Mouse (Mus musculus) midbrain, embryonic 14.5 days (tissue): ENCODE measurements around the gene Lamtor4. TPM values are rescaled to one million over a fixed set of nuclear protein-coding genes. Genes with fewer than 3 reads are reported as not detected.

Source experiments
- ATAC-seq: fragments of 200-750 bp; cut with Nextera tagmentation; 2 replicates; pipeline ENCODE4 v1.8.0; 2017; ENCODE audit warnings: moderate number of reproducible peaks, moderate library complexity; ENCODE audit not compliant: low FRiP score, low TSS enrichment
- DNase-seq: peaks from one replicate; pipeline ENCODE4 v3.0.0-alpha.2; 2015
- H3K27ac ChIP-seq: fragments of 300-500 bp; sonication (generic); replicated peaks from 2 replicates; pipeline ENCODE4 v1.5.1; 2014; ENCODE audit warnings: mild to moderate bottlenecking, low read depth, low read length, moderate library complexity
- H3K27me3 ChIP-seq: fragments of 300-500 bp; sonication (generic); 2 replicates; pipeline ENCODE4 v1.6.1; 2014; ENCODE audit warnings: low read length, control low read depth, mixed read lengths; ENCODE audit not compliant: control insufficient read depth, insufficient read depth
- H3K36me3 ChIP-seq: fragments of 300-500 bp; sonication (generic); 2 replicates; pipeline ENCODE4 v1.6.1; 2014; ENCODE audit warnings: low read length, control low read depth; ENCODE audit not compliant: control insufficient read depth, insufficient read depth
- H3K4me1 ChIP-seq: fragments of 300-500 bp; sonication (generic); 2 replicates; pipeline ENCODE4 v1.6.1; 2014; ENCODE audit warnings: mild to moderate bottlenecking, antibody characterized with exemption, low read length, control low read depth; ENCODE audit not compliant: control insufficient read depth, insufficient read depth
- H3K4me2 ChIP-seq: fragments of 300-500 bp; sonication (generic); 2 replicates; pipeline ENCODE4 v1.6.1; 2014; ENCODE audit warnings: mild to moderate bottlenecking, low read length, moderate library complexity
- H3K4me3 ChIP-seq: fragments of 300-500 bp; sonication (generic); replicated peaks from 2 replicates; pipeline ENCODE4 v1.5.1; 2014; ENCODE audit warnings: low read depth, low read length
- H3K9ac ChIP-seq: fragments of 300-500 bp; sonication (generic); replicated peaks from 2 replicates; pipeline ENCODE4 v1.6.1; 2014; ENCODE audit warnings: mild to moderate bottlenecking, low read length, moderate library complexity
- H3K9me3 ChIP-seq: fragments of 300-500 bp; sonication (generic); 2 replicates; pipeline ENCODE4 v1.6.1; 2016; ENCODE audit warnings: low read length, control low read depth, mixed read lengths; ENCODE audit not compliant: control insufficient read depth
- WGBS: fragments of 180-500 bp; shearing (Covaris S2); extraction: QIAGEN DNeasy Blood & Tissue Kit; methylation state at CpG from one replicate; pipeline ENCODE4 v1.1.7; 2014; 5-methylcytosine and 5-hydroxymethylcytosine counted together
- polyA plus RNA-seq: library from polyadenylated mRNA; unstranded; fragments of >200 nt; fragmentation: Nextera tagmentation; extraction: Ambion mirVana; gene quantifications from 2 replicates; pipeline ENCODE4 v1.2.1, GENCODE M21; 2014

Lamtor4 gene
- polyA plus RNA-seq, 1 experiment from 2014 or later: 71.5 TPM

GRCm38 (mm10) chr5:138291638-138292037 lies 36.4 kb downstream of the Lamtor4 start:
- WGBS: 75% methylated on average over 1 of the region's 1 CpGs
- H3K4me2 ChIP-seq: no peak overlapping the region
- H3K27ac ChIP-seq: no peak overlapping the region
- no peak overlapping the region for H3K4me3 ChIP-seq
- H3K36me3 ChIP-seq: no peaks in the 10 kb centered on the region
- DNase-seq (no peak), ATAC-seq (no peak)
- H3K9me3 ChIP-seq: no peaks in the 10 kb centered on the region
- no peak overlapping the region for H3K9ac ChIP-seq
- H3K4me1 ChIP-seq: no peaks in the 10 kb centered on the region
- H3K27me3 ChIP-seq: no peaks in the 10 kb centered on the region

DNA sequence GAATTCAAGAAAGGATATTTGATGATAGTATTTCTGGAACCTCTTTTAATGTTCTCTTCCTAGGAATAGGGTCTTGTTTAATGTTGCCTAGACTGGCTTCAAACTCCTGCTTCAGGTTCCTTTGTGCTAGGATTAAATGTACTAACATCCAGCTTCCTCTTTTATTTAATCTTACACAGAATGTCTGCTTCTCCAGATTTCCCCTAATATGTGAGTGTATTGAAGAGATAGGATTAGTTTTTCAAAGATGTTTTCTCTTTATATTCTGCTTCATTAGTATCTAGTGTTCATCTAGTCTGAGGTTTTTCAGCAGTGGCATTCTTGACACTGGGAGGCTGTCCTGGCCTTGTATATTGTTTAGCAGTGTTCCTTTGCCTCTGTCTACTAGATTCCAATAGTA lies 38.9 kb downstream of the Lamtor4 start:
- Histone ChIP-seq H3K27me3 (no peaks in the 10 kb centered on the region), H3K4me2 (no peak overlapping the region), H3K27ac (no peak overlapping the region), H3K36me3 (no peaks in the 10 kb centered on the region), H3K9me3 (no peaks in the 10 kb centered on the region), H3K9ac (no peak overlapping the region), H3K4me1 (no peaks in the 10 kb centered on the region), H3K4me3 (no peak overlapping the region)
- ATAC-seq: no peak
- no peak for DNase-seq

GRCm38 (mm10) chr5:138299613-138300012 lies 44.3 kb downstream of the Lamtor4 start:
- no peaks in the 10 kb centered on the region for H3K4me1 ChIP-seq
- ATAC-seq: no peak
- H3K9ac ChIP-seq: no peak overlapping the region
- H3K4me3 ChIP-seq: no peak overlapping the region
- no peaks in the 10 kb centered on the region for H3K36me3 ChIP-seq
- no peak overlapping the region for H3K4me2 ChIP-seq
- DNase-seq: no peak
- H3K27me3 ChIP-seq: no peaks in the 10 kb centered on the region
- WGBS: 83% methylated on average over 2 of the region's 2 CpGs
- H3K9me3 ChIP-seq: no peaks in the 10 kb centered on the region
- H3K27ac ChIP-seq: no peak overlapping the region

Other genes starting within 250 kb of the Lamtor4 start
- gene Smok3a, start 234.2 kb upstream of the Lamtor4 start, polyA plus RNA-seq: not detected in 2 replicates
- not detected in 2 replicates for gene Smok3b, start 234.1 kb upstream of the Lamtor4 start, polyA plus RNA-seq
- not detected in 2 replicates for gene Smok3c, start 202.3 kb upstream of the Lamtor4 start, polyA plus RNA-seq
- 28.8 and 42.3 TPM in 2 replicates for gene Zkscan1, start 170.4 kb upstream of the Lamtor4 start, polyA plus RNA-seq
- 94.0 and 113 TPM in 2 replicates for gene Zscan21, start 138.6 kb upstream of the Lamtor4 start, polyA plus RNA-seq
- gene Zfp113, start 99.7 kb upstream of the Lamtor4 start, polyA plus RNA-seq: 24.9 and 27.8 TPM in 2 replicates
- 241 and 270 TPM in 2 replicates for gene Cops6, start 94.4 kb upstream of the Lamtor4 start, polyA plus RNA-seq
- 16.8 and 19.9 TPM in 2 replicates for gene Ap4m1, start 83.5 kb upstream of the Lamtor4 start, polyA plus RNA-seq
- 81.9 and 117 TPM in 2 replicates for gene Mcm7, start 83.1 kb upstream of the Lamtor4 start, polyA plus RNA-seq
- 68.7 and 93.5 TPM in 2 replicates for gene Taf6, start 68.0 kb upstream of the Lamtor4 start, polyA plus RNA-seq
- gene Cnpy4, start 68.0 kb upstream of the Lamtor4 start, polyA plus RNA-seq: 24.3 and 32.0 TPM in 2 replicates
- gene Mblac1, start 61.2 kb upstream of the Lamtor4 start, polyA plus RNA-seq: 12.6 and 18.0 TPM in 2 replicates
- gene Nxpe5, start 29.6 kb upstream of the Lamtor4 start, polyA plus RNA-seq: not detected in 2 replicates
- 15.0 and 20.2 TPM in 2 replicates for gene BC037034, start 8.6 kb downstream of the Lamtor4 start, polyA plus RNA-seq
- gene Gal3st4, start 17.4 kb downstream of the Lamtor4 start, polyA plus RNA-seq: 1.4 and 2.0 TPM in 2 replicates
- gene Gm43720, start 24.5 kb downstream of the Lamtor4 start, polyA plus RNA-seq: 0.19 TPM in 1 of 2 replicates, not detected in the other
- 37.3 and 59.5 TPM in 2 replicates for gene Gpc2, start 24.5 kb downstream of the Lamtor4 start, polyA plus RNA-seq
- 4.4 and 9.3 TPM in 2 replicates for gene Stag3, start 24.8 kb downstream of the Lamtor4 start, polyA plus RNA-seq
- not detected in 2 replicates for gene Pvrig, start 86.5 kb downstream of the Lamtor4 start, polyA plus RNA-seq
- gene Zfp157, start 186.0 kb downstream of the Lamtor4 start, polyA plus RNA-seq: 81.7 and 83.9 TPM in 2 replicates